ENCODE assay signal across 8 mouse cellular contexts in genomic region chr13:24799925-24800673, GRCm38 (mm10). TPM values are rescaled to one million over a fixed set of nuclear protein-coding genes. Genes with fewer than 3 reads are reported as not detected.
DNase-seq lines count a peak whose midpoint lies in the region; ATAC-seq lines count a peak whose summit lies in the region.

No protein-coding gene starts in this region.

- peak; percentile 31 for ATAC-seq in forebrain, embryonic 12.5 days (ENCODE audit: low FRiP score)
- no peak for ATAC-seq in activated CD4-positive, CD25-positive, alpha-beta regulatory T cell, adult 4 months

- H3K9me3 ChIP-seq in forebrain, embryonic 12.5 days: no peaks in the 10 kb centered on the region
- H3K9me3 ChIP-seq in hindbrain, embryonic 10.5 days: no peaks in the 10 kb centered on the region
- no peaks in the 10 kb centered on the region for H3K9me3 ChIP-seq in megakaryocyte, embryonic 14.5 days

- peak overlapping the region; percentile 100 for H3K4me3 ChIP-seq in forebrain, embryonic 12.5 days (replicated peaks)
- H3K4me3 ChIP-seq in hindbrain, embryonic 10.5 days: peak overlapping the region; percentile 97
- H3K4me3 ChIP-seq in megakaryocyte, embryonic 14.5 days (replicated peaks): peak overlapping the region; percentile 99

- peak overlapping the region; percentile 99 for H3K27ac ChIP-seq in forebrain, embryonic 12.5 days
- H3K27ac ChIP-seq in hindbrain, embryonic 10.5 days: peak overlapping the region; percentile 99

- H3K9ac ChIP-seq in forebrain, embryonic 12.5 days: peak overlapping the region; percentile 68

- DNase-seq in MN1 (ENCODE audit: low spot score): peak; percentile 38
- peak; percentile 66 for DNase-seq in c-Kit-positive CD71-positive TER-119-positive erythroid progenitor cells, embryonic 14.5 days (ENCODE audit: low spot score)
- DNase-seq in hindbrain, embryonic 10.5 days (ENCODE audit: low spot score): peak; percentile 54
- peak; percentile 28 to 51 for DNase-seq in layer of hippocampus, postnatal 36 days
- DNase-seq in right cerebral cortex, postnatal 4 days: peak; percentile 30

- no peaks in the 10 kb centered on the region for H3K27me3 ChIP-seq in forebrain, embryonic 12.5 days
- no peaks in the 10 kb centered on the region for H3K27me3 ChIP-seq in hindbrain, embryonic 10.5 days (ENCODE audit: insufficient read depth, poor library complexity, severe bottlenecking)
- no peaks in the 10 kb centered on the region for H3K27me3 ChIP-seq in megakaryocyte, embryonic 14.5 days (replicated peaks)

- H3K4me2 ChIP-seq in forebrain, embryonic 12.5 days: peak overlapping the region; percentile 82

- H3K36me3 ChIP-seq in forebrain, embryonic 12.5 days (replicated peaks): no peaks in the 10 kb centered on the region
- H3K36me3 ChIP-seq in hindbrain, embryonic 10.5 days: peaks cover 5% of the 10 kb centered on the region
- H3K36me3 ChIP-seq in megakaryocyte, embryonic 14.5 days (replicated peaks; ENCODE audit: low read length): peaks cover 20% of the 10 kb centered on the region

- under 1% methylated on average over 31 of the region's 31 CpGs for WGBS in forebrain, embryonic 12.5 days
- WGBS in hindbrain, embryonic 10.5 days: under 1% methylated on average over 31 of the region's 31 CpGs

- H3K4me1 ChIP-seq in forebrain, embryonic 12.5 days: peaks cover 22% of the 10 kb centered on the region
- peaks cover 33% of the 10 kb centered on the region for H3K4me1 ChIP-seq in hindbrain, embryonic 10.5 days (replicated peaks)
- H3K4me1 ChIP-seq in megakaryocyte, embryonic 14.5 days: peaks cover 33% of the 10 kb centered on the region

RNA-seq across cellular contexts. Expression of gene BC005537, which starts 1.4 kb away (rescaled TPM):
- 20.9 and 22.3 TPM in 2 replicates for polyA plus RNA-seq in forebrain, embryonic 12.5 days (2016; fragmentation: Nextera tagmentation; extraction: Ambion mirVana)
- polyA plus RNA-seq in hindbrain, embryonic 10.5 days (2016; fragmentation: Nextera tagmentation; extraction: Ambion mirVana): 10.4 and 10.9 TPM in 2 replicates
- total RNA-seq in layer of hippocampus, postnatal 36 days (2021): 100 to 1,000 TPM; 162 to 176 TPM
- 32.0 and 48.1 TPM in 2 replicates for polyA plus RNA-seq in megakaryocyte, embryonic 14.5 days (2012; ENCODE audit: insufficient read depth, low replicate concordance)
- polyA plus RNA-seq in activated CD4-positive, CD25-positive, alpha-beta regulatory T cell, adult 4 months (2017; shearing (Covaris generic)): 10 to 100 TPM; 32.0 to 44.4 TPM

RNA-seq across cellular contexts. Expression of gene Acot13, which starts 31.2 kb away (rescaled TPM):
- 57.4 and 57.8 TPM in 2 replicates for polyA plus RNA-seq in forebrain, embryonic 12.5 days (2016; fragmentation: Nextera tagmentation; extraction: Ambion mirVana)
- polyA plus RNA-seq in hindbrain, embryonic 10.5 days (2016; fragmentation: Nextera tagmentation; extraction: Ambion mirVana): 56.5 and 62.3 TPM in 2 replicates
- 100 to 1,000 TPM; 109 to 111 TPM for total RNA-seq in layer of hippocampus, postnatal 36 days (2021)
- 19.1 and 40.5 TPM in 2 replicates for polyA plus RNA-seq in megakaryocyte, embryonic 14.5 days (2012; ENCODE audit: insufficient read depth, low replicate concordance)
- 10 to 100 TPM; 69.2 to 76.1 TPM for polyA plus RNA-seq in activated CD4-positive, CD25-positive, alpha-beta regulatory T cell, adult 4 months (2017; shearing (Covaris generic))

RNA-seq across cellular contexts. Expression of gene Tdp2, which starts 31.4 kb away (rescaled TPM):
- 70.3 and 75.0 TPM in 2 replicates for polyA plus RNA-seq in forebrain, embryonic 12.5 days (2016; fragmentation: Nextera tagmentation; extraction: Ambion mirVana)
- 64.4 and 74.7 TPM in 2 replicates for polyA plus RNA-seq in hindbrain, embryonic 10.5 days (2016; fragmentation: Nextera tagmentation; extraction: Ambion mirVana)
- 10 to 100 TPM; 20.9 to 23.7 TPM for total RNA-seq in layer of hippocampus, postnatal 36 days (2021)
- polyA plus RNA-seq in megakaryocyte, embryonic 14.5 days (2012; ENCODE audit: insufficient read depth, low replicate concordance): 5.8 and 20.5 TPM in 2 replicates
- polyA plus RNA-seq in activated CD4-positive, CD25-positive, alpha-beta regulatory T cell, adult 4 months (2017; shearing (Covaris generic)): 10 to 100 TPM; 17.2 to 24.2 TPM

RNA-seq across cellular contexts. Expression of gene Gmnn, which starts 38.4 kb away (rescaled TPM):
- 127 and 131 TPM in 2 replicates for polyA plus RNA-seq in forebrain, embryonic 12.5 days (2016; fragmentation: Nextera tagmentation; extraction: Ambion mirVana)
- polyA plus RNA-seq in hindbrain, embryonic 10.5 days (2016; fragmentation: Nextera tagmentation; extraction: Ambion mirVana): 134 and 184 TPM in 2 replicates
- total RNA-seq in layer of hippocampus, postnatal 36 days (2021): 1 to 10 TPM; 1.9 to 2.9 TPM
- 6.3 TPM in 1 of 2 replicates, not detected in the other for polyA plus RNA-seq in megakaryocyte, embryonic 14.5 days (2012; ENCODE audit: insufficient read depth, low replicate concordance)
- 10 to 100 TPM; 47.8 to 61.4 TPM for polyA plus RNA-seq in activated CD4-positive, CD25-positive, alpha-beta regulatory T cell, adult 4 months (2017; shearing (Covaris generic))

RNA-seq across cellular contexts. Expression of gene D130043K22Rik, which starts 44.8 kb away (rescaled TPM):
- polyA plus RNA-seq in forebrain, embryonic 12.5 days (2016; fragmentation: Nextera tagmentation; extraction: Ambion mirVana): 1.1 and 1.6 TPM in 2 replicates
- 0.60 and 0.78 TPM in 2 replicates for polyA plus RNA-seq in hindbrain, embryonic 10.5 days (2016; fragmentation: Nextera tagmentation; extraction: Ambion mirVana)
- 10 to 100 TPM; 26.8 to 28.0 TPM for total RNA-seq in layer of hippocampus, postnatal 36 days (2021)
- not detected in 2 replicates for polyA plus RNA-seq in megakaryocyte, embryonic 14.5 days (2012; ENCODE audit: insufficient read depth, low replicate concordance)
- under 1 TPM; 0.24 to 0.25 TPM for polyA plus RNA-seq in activated CD4-positive, CD25-positive, alpha-beta regulatory T cell, adult 4 months (2017; shearing (Covaris generic))
